Mouse (Mus musculus) small intestine, adult 2 months (tissue): ENCODE measurements around the gene Clstn1.

Experiments
- CTCF ChIP-seq: fragments of 200-500 bp; IDR thresholded peaks from 2 replicates; pipeline ENCODE4 v1.5.1; 2012; ENCODE audit warnings: low read depth, mild to moderate bottlenecking, control low read depth, inconsistent platforms, low read length, moderate library complexity, mixed read lengths; ENCODE audit not compliant: insufficient replicate concordance, insufficient read length; ENCODE audit errors: extremely low read depth
- POLR2A ChIP-seq: fragments of 200-500 bp; IDR thresholded peaks from 2 replicates; pipeline ENCODE4 v1.6.1; 2012; ENCODE audit warnings: low read depth, mild to moderate bottlenecking, control low read depth, inconsistent platforms, low read length, moderate library complexity

DNA sequence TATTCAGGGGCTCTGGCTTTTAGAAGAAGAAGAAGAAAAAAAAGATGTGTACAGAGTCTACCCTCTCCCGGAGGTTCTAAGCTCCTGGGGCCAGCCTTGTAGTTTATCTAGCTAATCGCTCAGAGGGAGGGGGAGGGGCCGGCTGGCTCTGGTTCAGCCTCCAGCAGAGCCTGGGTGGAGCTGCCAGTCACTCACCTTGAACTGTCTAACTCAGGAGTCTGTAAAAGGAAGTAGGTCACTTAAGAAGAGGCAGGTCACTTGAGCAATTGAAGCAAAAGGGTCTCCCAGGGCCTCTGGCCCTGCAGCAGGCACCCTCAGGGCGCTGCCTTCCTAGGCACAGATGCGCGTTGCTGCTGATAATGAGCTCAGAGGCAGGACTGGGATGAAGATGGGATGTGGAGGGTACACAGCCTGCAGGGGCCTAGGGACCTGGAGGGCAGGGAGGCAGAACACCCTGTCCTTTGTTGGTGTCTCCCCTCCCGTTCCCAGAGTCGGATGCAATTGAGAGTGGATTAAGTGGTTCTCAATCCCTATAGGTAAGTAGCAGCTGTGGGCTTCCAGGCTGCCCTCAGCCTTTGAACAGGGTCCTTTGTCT lies 18.7 kb upstream of the Clstn1 start:
- TF ChIP-seq POLR2A (no peak), CTCF (no peak)
